Mouse (Mus musculus) C2C12 (cell line): ENCODE data around the gene Sys1. TPM values are rescaled to one million over a fixed set of nuclear protein-coding genes. Genes with fewer than 3 reads are reported as not detected.
A peak's percentile ranks its signal among the peaks of the same experiment; 100 is the strongest.

Source experiments
- H3K27me3 ChIP-seq: one replicate; pipeline ENCODE4 v1.6.1; 2011; ENCODE audit not compliant: control insufficient read depth, insufficient read depth, insufficient read length
- H3K36me3 ChIP-seq: one replicate; pipeline ENCODE4 v1.6.1; 2011; ENCODE audit not compliant: control insufficient read depth, insufficient read depth
- H3K4me3 ChIP-seq: one replicate; pipeline ENCODE4 v1.5.1; 2011; ENCODE audit warnings: mild to moderate bottlenecking, control low read depth; ENCODE audit not compliant: poor library complexity, insufficient read depth, severe bottlenecking
- H3K79me2 ChIP-seq: one replicate; pipeline ENCODE4 v1.6.1; 2011; ENCODE audit not compliant: control insufficient read depth, insufficient read depth
- H3K79me3 ChIP-seq: one replicate; pipeline ENCODE4 v1.6.1; 2011; ENCODE audit warnings: low read depth, control low read depth
- H3ac ChIP-seq: one replicate; pipeline ENCODE3; 2011; ENCODE audit warnings: low read depth; ENCODE audit not compliant: control insufficient read depth, insufficient read length
- CEBPB ChIP-seq: IDR thresholded peaks from one replicate; pipeline ENCODE4 v1.6.1; 2011; ENCODE audit warnings: low read depth, mild to moderate bottlenecking, control low read depth, moderate library complexity
- CTCF ChIP-seq: IDR thresholded peaks from one replicate; pipeline ENCODE4 v1.5.1; 2011; ENCODE audit not compliant: control insufficient read depth, insufficient read depth, insufficient read length
- FOSL1 ChIP-seq: IDR thresholded peaks from one replicate; pipeline ENCODE4 v1.8.0; 2011; ENCODE audit warnings: mild to moderate bottlenecking, low read length; ENCODE audit not compliant: poor library complexity, insufficient read depth, severe bottlenecking
- MAX ChIP-seq: IDR thresholded peaks from one replicate; pipeline ENCODE4 v1.6.1; 2011; ENCODE audit warnings: mild to moderate bottlenecking, control low read depth
- MYOD1 ChIP-seq: IDR thresholded peaks from one replicate; pipeline ENCODE4 v1.6.1; 2011; ENCODE audit warnings: low read depth; ENCODE audit not compliant: control insufficient read depth, insufficient read length
- MYOG ChIP-seq: IDR thresholded peaks from one replicate; pipeline ENCODE4 v1.6.1; 2011; ENCODE audit not compliant: control insufficient read depth, insufficient read length; ENCODE audit errors: extremely low read depth
- USF1 ChIP-seq: IDR thresholded peaks from one replicate; pipeline ENCODE4 v1.6.1; 2011; ENCODE audit warnings: low read depth, mild to moderate bottlenecking, control low read depth, moderate library complexity
- polyA plus RNA-seq: library from polyadenylated mRNA; unstranded; fragments of >200 nt; fragmentation: generic; extraction: Trizol; gene quantifications from one replicate; pipeline ENCODE4 v1.2.1, GENCODE M21; 2012; ENCODE audit warnings: missing spikeins

The Sys1 gene
- polyA plus RNA-seq, 1 experiment = 49.6 TPM

GRCm38 (mm10) chr2:164431676-164432465, 24.9 kb upstream of the Sys1 start:
- peaks cover 55% of the 10 kb centered on the region for H3K79me3 ChIP-seq
- TF ChIP-seq MYOD1 (peak; percentile 4), FOSL1 (peak; percentile 32), USF1 (no peak)
- peaks cover 86% of the 10 kb centered on the region for H3K79me2 ChIP-seq
- no peak overlapping the region for H3K4me3 ChIP-seq
- peaks cover 55% of the 10 kb centered on the region for H3K36me3 ChIP-seq
- H3K27me3 ChIP-seq = no peaks in the 10 kb centered on the region
- H3ac ChIP-seq = peak overlapping the region; percentile 40

- TF ChIP-seq MYOD1 (no peak), MAX (peak; percentile 77), FOSL1 (peak; percentile 5), CTCF (no peak)
- Histone ChIP-seq H3K36me3 (peaks cover 47% of the 10 kb centered on the region), H3K4me3 (no peak overlapping the region), H3K27me3 (no peaks in the 10 kb centered on the region), H3K79me3 (peaks cover 63% of the 10 kb centered on the region), H3ac (peak overlapping the region; percentile 40), H3K79me2 (peaks cover 94% of the 10 kb centered on the region)
These were observed 24.1 kb upstream of the Sys1 start for GRCm38 (mm10) chr2:164432541-164433191.

DNA sequence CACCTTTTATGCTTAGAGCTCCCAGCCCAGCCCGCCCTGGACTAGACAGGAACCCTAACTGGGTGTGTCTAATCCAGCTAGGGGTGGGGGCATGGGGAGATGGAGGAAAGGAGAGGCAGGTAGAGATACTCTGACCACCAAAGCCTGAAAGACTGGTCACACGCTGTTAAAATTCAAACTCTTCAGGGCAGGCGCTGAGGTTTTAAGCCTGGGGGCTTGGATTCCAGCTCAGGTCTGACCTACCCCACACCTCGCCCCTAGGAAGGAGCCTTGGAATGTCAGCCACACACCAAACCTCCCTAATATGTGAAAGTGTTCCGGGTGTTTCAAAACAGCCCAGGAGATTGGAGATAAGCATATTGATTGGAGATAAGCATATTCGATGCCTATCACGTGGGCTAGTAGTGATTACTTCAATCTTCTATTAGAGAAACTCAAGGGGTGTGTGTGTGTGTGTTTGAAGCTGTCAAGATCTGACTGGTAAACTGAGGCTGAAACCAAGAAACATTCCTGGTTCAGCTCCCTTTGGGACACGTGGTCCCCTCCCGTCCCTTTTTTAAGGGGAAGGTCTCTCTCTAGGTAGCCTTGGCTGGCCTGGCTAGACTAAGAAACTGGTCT, 23.4 kb upstream of the Sys1 start:
- Histone ChIP-seq H3K36me3 (peaks cover 40% of the 10 kb centered on the region), H3K79me3 (peaks cover 70% of the 10 kb centered on the region), H3K4me3 (no peak overlapping the region), H3K27me3 (no peaks in the 10 kb centered on the region), H3ac (peak overlapping the region; percentile 12), H3K79me2 (peaks cover 94% of the 10 kb centered on the region)
- TF ChIP-seq USF1 (peak; percentile 29), CEBPB (no peak)

GRCm38 (mm10) chr2:164434681-164435080, 22.1 kb upstream of the Sys1 start:
- peaks cover 27% of the 10 kb centered on the region for H3K36me3 ChIP-seq
- peaks cover 94% of the 10 kb centered on the region for H3K79me2 ChIP-seq
- H3K4me3 ChIP-seq = no peak overlapping the region
- no peak overlapping the region for H3ac ChIP-seq
- TF ChIP-seq MAX (no peak), MYOD1 (no peak), CTCF (no peak), CEBPB (no peak), MYOG (no peak), USF1 (no peak), FOSL1 (no peak)
- no peaks in the 10 kb centered on the region for H3K27me3 ChIP-seq
- peaks cover 75% of the 10 kb centered on the region for H3K79me3 ChIP-seq

GRCm38 (mm10) chr2:164435216-164436090, 21.3 kb upstream of the Sys1 start:
- Histone ChIP-seq H3ac (no peak overlapping the region), H3K4me3 (no peak overlapping the region), H3K79me2 (peaks cover 94% of the 10 kb centered on the region), H3K36me3 (peaks cover 21% of the 10 kb centered on the region), H3K27me3 (no peaks in the 10 kb centered on the region), H3K79me3 (peaks cover 78% of the 10 kb centered on the region)
- no peak for TF ChIP-seq CEBPB
- TF ChIP-seq USF1 = no peak
- TF ChIP-seq CTCF = no peak
- no peak for TF ChIP-seq MAX
- no peak for TF ChIP-seq MYOD1
- TF ChIP-seq FOSL1 = no peak
- no peak for TF ChIP-seq MYOG
